Mouse (Mus musculus) cortical plate, adult 2 months (tissue): ENCODE results near the gene Nod2.

Experiments
- CTCF ChIP-seq: fragments of 200-500 bp; IDR thresholded peaks from 2 replicates; pipeline ENCODE4 v1.5.1; 2011; ENCODE audit warnings: mild to moderate bottlenecking, control low read depth, low read length; ENCODE audit not compliant: insufficient read depth; ENCODE audit errors: extremely low read depth
- POLR2A ChIP-seq: fragments of 200-500 bp; IDR thresholded peaks from 2 replicates; pipeline ENCODE4 v1.6.1; 2011; ENCODE audit warnings: mild to moderate bottlenecking, low read length, control low read depth; ENCODE audit not compliant: insufficient read depth; ENCODE audit errors: extremely low read depth

DNA sequence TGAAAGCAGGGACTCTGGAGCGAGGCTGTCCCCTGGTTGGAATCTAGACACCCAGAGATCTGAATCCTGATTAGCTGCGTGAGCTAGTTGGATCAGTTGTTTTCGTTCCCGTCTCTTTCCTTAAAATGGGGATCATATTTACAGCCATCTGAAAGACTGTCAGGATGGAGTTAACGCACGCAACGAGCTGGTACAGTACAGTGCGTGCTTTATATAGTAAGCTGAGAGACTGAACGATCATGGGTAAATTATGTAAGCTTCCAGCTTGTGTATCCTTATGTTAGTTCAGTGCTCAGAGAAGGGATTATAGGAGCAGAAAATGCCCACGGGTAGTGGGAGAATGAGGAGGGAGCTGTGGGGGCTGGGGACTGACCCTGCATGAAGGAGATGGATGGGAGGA is 24.5 kb downstream of the Nod2 start:
- TF ChIP-seq CTCF (no peak), POLR2A (no peak)
